Mouse (Mus musculus) brain, embryonic 14.5 days (tissue): ENCODE results near the gene Them5.

Source experiments
- CTCF ChIP-seq: fragments of 200-500 bp; IDR thresholded peaks from 2 replicates; pipeline ENCODE4 v1.5.1; 2012; ENCODE audit warnings: inconsistent platforms, mild to moderate bottlenecking, moderate library complexity, borderline replicate concordance; ENCODE audit not compliant: insufficient read depth, insufficient read length; ENCODE audit errors: extremely low read depth
- POLR2A ChIP-seq: fragments of 200-500 bp; IDR thresholded peaks from 2 replicates; pipeline ENCODE4 v1.6.1; 2012; ENCODE audit warnings: mild to moderate bottlenecking, inconsistent platforms, borderline replicate concordance; ENCODE audit not compliant: poor library complexity, insufficient read depth, insufficient read length, severe bottlenecking; ENCODE audit errors: extremely low read depth

- TF ChIP-seq CTCF (no peak), POLR2A (no peak)
Observed at GRCm38 (mm10) chr3:94311376-94311775, 30.5 kb upstream of the Them5 start.
